Mouse (Mus musculus): Measurements from ENCODE around the gene Ptprg. TPM values are rescaled to one million over a fixed set of nuclear protein-coding genes. Genes with fewer than 3 reads are reported as not detected.

Ptprg gene
- total and polyA plus RNA-seq, 3 experiments: not detected

DNA sequence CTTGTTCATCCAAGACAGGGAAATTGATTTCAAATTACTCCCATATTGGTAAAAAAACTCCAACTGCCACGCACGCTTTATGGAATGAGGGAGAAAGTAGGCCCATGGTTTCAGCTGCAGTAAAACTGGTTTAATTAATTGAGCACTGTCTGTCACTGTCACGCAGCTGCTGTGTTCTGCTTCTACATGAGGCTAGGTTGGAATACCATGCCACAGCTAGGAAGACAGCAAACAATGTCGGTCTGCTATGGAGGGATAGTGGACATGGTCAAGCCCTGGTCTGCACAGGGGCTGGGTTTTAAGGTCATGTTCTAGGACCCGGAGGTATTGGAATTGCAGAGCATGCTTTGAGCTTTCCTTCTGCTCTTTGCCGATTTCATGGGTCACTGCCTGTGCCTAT, 30.9 kb downstream of the Ptprg start:
- no peaks in the 10 kb centered on the region for H3K27me3 ChIP-seq (ENCODE audit: control insufficient read depth in 1 of 2, insufficient read depth in 2 of 2, low read length in 2 of 2)
- H3K36me3 ChIP-seq (ENCODE audit: control insufficient read depth in 1 of 2, insufficient read depth in 2 of 2, low read length in 2 of 2): no peaks in the 10 kb centered on the region
- H3K4me1 ChIP-seq (ENCODE audit: control insufficient read depth in 1 of 2, insufficient read depth in 2 of 2, low read length in 2 of 2): no peaks in the 10 kb centered on the region
- no peak for DNase-seq (ENCODE audit: low read depth, low spot score)
- no peak overlapping the region for H3K4me3 ChIP-seq (ENCODE audit: control insufficient read depth in 1 of 2, insufficient read depth in 1 of 2, low read depth in 2 of 2, low read length in 2 of 2)
- no peak overlapping the region for H3K27ac ChIP-seq (ENCODE audit: control insufficient read depth, low read depth, low read length)
- no peaks in the 10 kb centered on the region for H3K79me2 ChIP-seq (ENCODE audit: control insufficient read depth, insufficient read depth, low read length, poor library complexity)
- no peaks in the 10 kb centered on the region for H3K9me3 ChIP-seq (replicated peaks; ENCODE audit: insufficient read depth, low read length)
- no peak overlapping the region for H3K9ac ChIP-seq (ENCODE audit: control insufficient read depth, low read depth, low read length, poor library complexity, severe bottlenecking)
- TF ChIP-seq TCF12 (IDR thresholded peaks at IDR 0.05; ENCODE audit: low read depth, low read length) (no peak), SIN3A (IDR thresholded peaks at IDR 0.05; ENCODE audit: low read length) (no peak), CTCF (IDR thresholded peaks at IDR 0.05 in 2 of 3, conservative IDR thresholded peaks at IDR 0.05 in 1 of 3; ENCODE audit: control insufficient read depth in 1 of 3, insufficient read depth in 1 of 3, low read depth in 2 of 3, low read length in 3 of 3, poor library complexity in 1 of 3, severe bottlenecking in 1 of 3) (no peak), EP300 (IDR thresholded peaks at IDR 0.05; ENCODE audit: low read depth in 1 of 2, low read length in 2 of 2) (no peak), MAZ (IDR thresholded peaks at IDR 0.05; ENCODE audit: low read depth, low read length) (no peak), USF1 (IDR thresholded peaks at IDR 0.05; ENCODE audit: low read depth, low read length) (no peak), E2F4 (IDR thresholded peaks at IDR 0.05; ENCODE audit: borderline replicate concordance, low read depth, low read length) (no peak), BHLHE40 (IDR thresholded peaks at IDR 0.05; ENCODE audit: borderline replicate concordance, low read depth, low read length) (no peak), MEF2A (IDR thresholded peaks at IDR 0.05; ENCODE audit: extremely low read depth, insufficient replicate concordance, low read depth, low read length, poor library complexity, severe bottlenecking) (no peak)

DNA sequence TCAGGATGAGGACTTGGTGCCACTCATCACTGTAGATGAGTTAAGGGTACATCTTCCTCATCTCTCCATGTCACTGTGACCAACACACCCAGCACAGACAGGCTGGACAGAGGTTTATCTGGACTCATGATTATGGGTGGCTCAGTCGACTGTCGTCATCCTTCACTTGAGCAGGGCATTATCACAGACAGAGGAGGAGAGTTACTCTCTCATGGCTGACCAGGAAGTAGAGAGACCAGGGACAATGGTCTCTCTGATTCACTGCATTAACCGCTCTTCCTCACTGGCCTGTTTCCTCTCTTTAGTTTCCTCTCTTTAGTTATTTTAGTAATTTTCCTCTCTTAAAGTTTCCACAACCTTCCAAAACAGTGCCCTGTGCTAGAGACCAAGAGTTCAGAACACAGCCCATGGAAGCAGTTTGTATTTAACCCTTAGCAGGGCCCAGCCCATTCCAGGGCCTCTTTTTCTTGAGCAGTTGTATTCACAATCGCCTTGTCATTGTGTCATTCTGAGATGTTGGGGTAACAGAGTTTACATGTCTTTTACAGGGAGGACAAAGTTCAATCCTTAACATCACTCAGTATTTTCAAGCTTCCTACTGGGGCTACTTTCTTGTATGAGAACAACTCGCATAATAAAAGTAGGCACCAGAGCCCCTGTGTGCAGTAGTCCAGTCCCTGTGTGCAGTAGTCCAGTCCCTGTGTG, 31.7 kb downstream of the Ptprg start:
- Histone ChIP-seq H3K27ac (ENCODE audit: control insufficient read depth, low read depth, low read length) (no peak overlapping the region), H3K9ac (ENCODE audit: control insufficient read depth, low read depth, low read length, poor library complexity, severe bottlenecking) (no peak overlapping the region), H3K4me3 (ENCODE audit: control insufficient read depth in 1 of 2, insufficient read depth in 1 of 2, low read depth in 2 of 2, low read length in 2 of 2) (no peak overlapping the region), H3K27me3 (ENCODE audit: control insufficient read depth in 1 of 2, insufficient read depth in 2 of 2, low read length in 2 of 2) (no peaks in the 10 kb centered on the region), H3K79me2 (ENCODE audit: control insufficient read depth, insufficient read depth, low read length, poor library complexity) (no peaks in the 10 kb centered on the region), H3K9me3 (replicated peaks; ENCODE audit: insufficient read depth, low read length) (no peaks in the 10 kb centered on the region), H3K36me3 (ENCODE audit: control insufficient read depth in 1 of 2, insufficient read depth in 2 of 2, low read length in 2 of 2) (no peaks in the 10 kb centered on the region), H3K4me1 (ENCODE audit: control insufficient read depth in 1 of 2, insufficient read depth in 2 of 2, low read length in 2 of 2) (no peaks in the 10 kb centered on the region)
- no peak for DNase-seq (ENCODE audit: low read depth, low spot score)
- no peak for TF ChIP-seq GABPA (IDR thresholded peaks at IDR 0.05; ENCODE audit: low read depth, low read length)
- TF ChIP-seq CHD2 (IDR thresholded peaks at IDR 0.05; ENCODE audit: low read length): no peak
- TF ChIP-seq RCOR1 (IDR thresholded peaks at IDR 0.05; ENCODE audit: low read depth, low read length): no peak
- no peak for TF ChIP-seq NELFE (IDR thresholded peaks at IDR 0.05; ENCODE audit: low read depth, low read length)
- TF ChIP-seq KAT2A (conservative IDR thresholded peaks at IDR 0.05; ENCODE audit: low read depth, low read length): no peak
- no peak for TF ChIP-seq USF2 (IDR thresholded peaks at IDR 0.05; ENCODE audit: borderline replicate concordance in 1 of 2, insufficient read depth in 1 of 2, low read depth in 1 of 2, low read length in 2 of 2)
- no peak for TF ChIP-seq TAL1 (IDR thresholded peaks at IDR 0.05; ENCODE audit: low read length)
- TF ChIP-seq EP300 (IDR thresholded peaks at IDR 0.05; ENCODE audit: low read depth in 1 of 2, low read length in 2 of 2): no peak
- TF ChIP-seq MAFK (IDR thresholded peaks at IDR 0.05; ENCODE audit: borderline replicate concordance, low read depth, low read length): no peak
- TF ChIP-seq SIN3A (IDR thresholded peaks at IDR 0.05; ENCODE audit: low read length): no peak
